Mouse (Mus musculus): Measurements from ENCODE around the gene Abhd16b. TPM values are rescaled to one million over a fixed set of nuclear protein-coding genes. Genes with fewer than 3 reads are reported as not detected.

Gene Abhd16b
- polyA plus RNA-seq, 1 experiment from 2014 or later: not detected

DNA sequence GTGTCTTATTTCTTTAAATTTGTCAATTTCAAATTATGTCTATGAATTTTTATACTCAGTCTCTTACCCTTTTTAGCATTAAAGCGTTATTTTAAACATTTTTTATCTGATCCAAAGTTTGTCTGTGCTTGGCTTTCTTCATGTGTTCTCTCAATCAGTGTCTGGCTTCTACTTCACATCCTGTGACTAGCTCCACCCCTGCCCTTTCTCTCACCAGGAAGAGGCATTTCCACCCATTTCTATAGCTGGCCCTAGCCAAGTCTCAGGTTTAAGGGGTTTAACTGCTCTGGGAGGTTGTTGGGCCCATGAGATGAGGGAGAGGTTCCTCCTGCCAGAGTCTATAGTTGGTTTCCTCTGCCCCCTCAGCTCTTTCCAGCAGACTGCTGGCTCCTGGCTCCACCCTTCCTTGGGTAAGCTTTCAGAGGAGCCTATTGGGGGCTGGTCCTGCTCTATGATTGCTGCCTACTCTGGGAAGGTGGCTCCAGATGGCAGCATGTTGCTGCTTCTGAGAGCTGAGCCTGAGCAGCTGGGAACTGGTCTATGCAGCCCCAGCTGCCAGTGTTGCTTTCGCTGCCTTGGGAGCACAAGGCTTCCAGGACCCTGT lies 44.5 kb downstream of the Abhd16b start:
- H3K27ac ChIP-seq (ENCODE audit: low read depth, low read length): no peak overlapping the region

DNA sequence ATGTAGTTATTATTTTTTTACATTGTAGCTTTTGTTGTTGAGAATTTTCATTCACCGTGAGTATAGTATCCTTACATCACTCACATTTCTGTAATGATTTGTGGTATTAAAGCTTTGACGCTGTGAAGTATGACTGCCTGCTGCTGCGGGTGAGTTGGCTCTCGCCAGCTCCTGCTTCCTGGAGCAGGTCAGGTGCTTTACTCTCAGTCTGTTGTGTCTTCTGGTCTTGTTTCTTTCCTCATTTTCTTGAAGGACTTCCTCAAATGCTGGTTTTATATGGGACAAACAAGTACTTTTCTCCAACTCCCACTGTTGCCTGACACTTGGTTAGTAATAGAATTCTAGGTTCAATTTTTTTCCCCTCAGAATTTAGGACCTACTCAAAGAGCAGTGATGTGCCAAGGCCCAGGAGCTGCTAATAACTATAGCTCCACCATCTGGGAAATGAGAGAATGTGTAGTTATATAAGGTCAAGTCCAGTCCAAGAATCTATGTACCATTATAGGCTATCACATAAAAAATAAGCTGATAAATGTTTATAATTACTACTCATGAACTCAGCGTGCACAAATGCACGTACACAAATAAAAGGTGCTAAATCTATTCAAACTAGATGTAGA lies 48.9 kb downstream of the Abhd16b start:
- Histone ChIP-seq H3K4me1 (ENCODE audit: control insufficient read depth, insufficient read depth, low read length) (no peaks in the 10 kb centered on the region), H3K27ac (ENCODE audit: low read depth, low read length) (no peak overlapping the region), H3K4me3 (ENCODE audit: low read depth, low read length) (no peak overlapping the region), H3K36me3 (ENCODE audit: control insufficient read depth, insufficient read depth, low read length) (no peaks in the 10 kb centered on the region), H3K4me2 (ENCODE audit: low read depth) (no peak overlapping the region), H3K27me3 (ENCODE audit: control insufficient read depth, insufficient read depth, low read length) (no peaks in the 10 kb centered on the region), H3K9me3 (ENCODE audit: control insufficient read depth, low read length) (no peaks in the 10 kb centered on the region), H3K9ac (ENCODE audit: low read length) (no peak overlapping the region)
- no peak for ATAC-seq (ENCODE audit: insufficient read depth, low FRiP score, low TSS enrichment)
- WGBS: 93% methylated on average over 6 of the region's 6 CpGs
- no peak for DNase-seq (ENCODE audit: low spot score)

More for the DNA sequence above, 44.5 kb downstream of the Abhd16b start:
- ATAC-seq (ENCODE audit: insufficient read depth, low FRiP score, low TSS enrichment) (no peak), DNase-seq (ENCODE audit: low spot score) (peak; percentile 30)
- Histone ChIP-seq H3K4me3 (ENCODE audit: low read depth, low read length) (no peak overlapping the region), H3K36me3 (ENCODE audit: control insufficient read depth, insufficient read depth, low read length) (no peaks in the 10 kb centered on the region), H3K9me3 (ENCODE audit: control insufficient read depth, low read length) (no peaks in the 10 kb centered on the region), H3K9ac (ENCODE audit: low read length) (no peak overlapping the region), H3K27me3 (ENCODE audit: control insufficient read depth, insufficient read depth, low read length) (no peaks in the 10 kb centered on the region), H3K4me2 (ENCODE audit: low read depth) (no peak overlapping the region), H3K4me1 (ENCODE audit: control insufficient read depth, insufficient read depth, low read length) (no peaks in the 10 kb centered on the region)
- 86% methylated on average over 2 of the region's 2 CpGs for WGBS

Other genes starting within 250 kb of the Abhd16b start
- gene Gmeb2, start 205.2 kb upstream of the Abhd16b start, polyA plus RNA-seq (2014; fragmentation: Nextera tagmentation; extraction: Ambion mirVana): 21.6 and 21.9 TPM in 2 replicates
- gene Stmn3, start 178.7 kb upstream of the Abhd16b start, polyA plus RNA-seq (2014; fragmentation: Nextera tagmentation; extraction: Ambion mirVana): 391 and 430 TPM in 2 replicates
- 53.7 and 61.8 TPM in 2 replicates for gene Rtel1, start 173.5 kb upstream of the Abhd16b start, polyA plus RNA-seq (2014; fragmentation: Nextera tagmentation; extraction: Ambion mirVana)
- 44.5 and 46.4 TPM in 2 replicates for gene Zgpat, start 128.3 kb upstream of the Abhd16b start, polyA plus RNA-seq (2014; fragmentation: Nextera tagmentation; extraction: Ambion mirVana)
- 63.3 and 69.8 TPM in 2 replicates for gene Arfrp1, start 127.8 kb upstream of the Abhd16b start, polyA plus RNA-seq (2014; fragmentation: Nextera tagmentation; extraction: Ambion mirVana)
- gene Lime1, start 113.1 kb upstream of the Abhd16b start, polyA plus RNA-seq (2014; fragmentation: Nextera tagmentation; extraction: Ambion mirVana): 23.9 and 24.2 TPM in 2 replicates
- gene Zbtb46, start 33.8 kb upstream of the Abhd16b start, polyA plus RNA-seq (2014; fragmentation: Nextera tagmentation; extraction: Ambion mirVana): 20.2 and 21.9 TPM in 2 replicates
- gene Tpd52l2, start 3.9 kb downstream of the Abhd16b start, polyA plus RNA-seq (2014; fragmentation: Nextera tagmentation; extraction: Ambion mirVana): 141 and 142 TPM in 2 replicates
- 107 and 120 TPM in 2 replicates for gene Dnajc5, start 27.3 kb downstream of the Abhd16b start, polyA plus RNA-seq (2014; fragmentation: Nextera tagmentation; extraction: Ambion mirVana)
- gene Uckl1, start 91.7 kb downstream of the Abhd16b start, polyA plus RNA-seq (2014; fragmentation: Nextera tagmentation; extraction: Ambion mirVana): 51.8 and 52.2 TPM in 2 replicates
- gene Prpf6, start 98.7 kb downstream of the Abhd16b start, polyA plus RNA-seq (2014; fragmentation: Nextera tagmentation; extraction: Ambion mirVana): 74.8 and 85.1 TPM in 2 replicates
- gene Zfp512b, start 99.6 kb downstream of the Abhd16b start, polyA plus RNA-seq (2014; fragmentation: Nextera tagmentation; extraction: Ambion mirVana): 38.1 and 39.5 TPM in 2 replicates
- gene Samd10, start 106.0 kb downstream of the Abhd16b start, polyA plus RNA-seq (2014; fragmentation: Nextera tagmentation; extraction: Ambion mirVana): 74.6 and 90.1 TPM in 2 replicates
- gene Gm29797, start 163.8 kb downstream of the Abhd16b start, polyA plus RNA-seq (2014; fragmentation: Nextera tagmentation; extraction: Ambion mirVana): not detected in 2 replicates
- gene Sox18, start 178.4 kb downstream of the Abhd16b start, polyA plus RNA-seq (2014; fragmentation: Nextera tagmentation; extraction: Ambion mirVana): 17.6 and 18.1 TPM in 2 replicates
- 20.9 and 26.6 TPM in 2 replicates for gene Tcea2, start 187.1 kb downstream of the Abhd16b start, polyA plus RNA-seq (2014; fragmentation: Nextera tagmentation; extraction: Ambion mirVana)
- 66.6 and 68.9 TPM in 2 replicates for gene Rgs19, start 200.8 kb downstream of the Abhd16b start, polyA plus RNA-seq (2014; fragmentation: Nextera tagmentation; extraction: Ambion mirVana)
- not detected in 2 replicates for gene Lkaaear1, start 205.2 kb downstream of the Abhd16b start, polyA plus RNA-seq (2014; fragmentation: Nextera tagmentation; extraction: Ambion mirVana)
- gene Oprl1, start 221.8 kb downstream of the Abhd16b start, polyA plus RNA-seq (2014; fragmentation: Nextera tagmentation; extraction: Ambion mirVana): 19.9 and 21.5 TPM in 2 replicates

All from neural tube, embryonic 11.5 days (tissue).